Mouse (Mus musculus) CD4-positive, CD25-positive, alpha-beta regulatory T cell, adult 4 months (primary cell): ENCODE measurements around the gene Gsx2. TPM values are rescaled to one million over a fixed set of nuclear protein-coding genes. Genes with fewer than 3 reads are reported as not detected.

Experiments
- ATAC-seq: one replicate; pipeline ENCODE4 v1.8.0; 2017
- polyA plus RNA-seq, 2 experiments: library from polyadenylated mRNA; unstranded; fragments of 100-300 nt; shearing (Covaris generic); gene quantifications; one replicate each; pipeline ENCODE4 v1.2.1; 2017

The Gsx2 gene
- polyA plus RNA-seq, 2 experiments from 2014 or later = not detected

GRCm38 (mm10) chr5:75077051-75077380, 1.6 kb downstream of the Gsx2 start:
- ATAC-seq = no peak

GRCm38 (mm10) chr5:75079564-75079963, 4.2 kb downstream of the Gsx2 start:
- no peak for ATAC-seq

GRCm38 (mm10) chr5:75082439-75082838, 7.0 kb downstream of the Gsx2 start:
- no peak for ATAC-seq

GRCm38 (mm10) chr5:75083061-75083460, 7.7 kb downstream of the Gsx2 start:
- ATAC-seq = no peak

- ATAC-seq = no peak
Observed at GRCm38 (mm10) chr5:75083591-75084392, 8.4 kb downstream of the Gsx2 start.

GRCm38 (mm10) chr5:75084393-75084870, 9.0 kb downstream of the Gsx2 start:
- no peak for ATAC-seq

GRCm38 (mm10) chr5:75084871-75085520, 9.6 kb downstream of the Gsx2 start:
- no peak for ATAC-seq

GRCm38 (mm10) chr5:75085521-75085875, 10.1 kb downstream of the Gsx2 start:
- no peak for ATAC-seq

GRCm38 (mm10) chr5:75085906-75086305, 10.5 kb downstream of the Gsx2 start:
- no peak for ATAC-seq

GRCm38 (mm10) chr5:75106511-75106910, 31.1 kb downstream of the Gsx2 start:
- no peak for ATAC-seq

GRCm38 (mm10) chr5:75109368-75109767, 34.0 kb downstream of the Gsx2 start:
- no peak for ATAC-seq

GRCm38 (mm10) chr5:75111781-75112180, 36.4 kb downstream of the Gsx2 start:
- ATAC-seq = no peak

- ATAC-seq = no peak
Observed at GRCm38 (mm10) chr5:75118840-75119239, 43.4 kb downstream of the Gsx2 start.

GRCm38 (mm10) chr5:75121646-75122045, 46.2 kb downstream of the Gsx2 start:
- no peak for ATAC-seq

Other genes starting within 250 kb of the Gsx2 start
- 1 to 10 TPM; 7.2 to 9.1 TPM for gene Chic2, start 30.8 kb upstream of the Gsx2 start, polyA plus RNA-seq
- gene Pdgfra, start 76.7 kb downstream of the Gsx2 start, polyA plus RNA-seq = under 1 TPM in 1 of 2 experiments, not detected in 1; 0.66 TPM